Mouse (Mus musculus) liver, postnatal 0 days (tissue): Measurements from ENCODE around the gene Lipe. TPM values are rescaled to one million over a fixed set of nuclear protein-coding genes. Genes with fewer than 3 reads are reported as not detected.
A peak's percentile ranks its signal among the peaks of the same experiment; 100 is the strongest.
"Not testable (repeated sequence)": the region's sequence is repeated elsewhere in the genome, so short reads cannot be mapped to it uniquely, and the experiment has no call there.

Experiments used
- ATAC-seq: fragments of 200-750 bp; cut with Nextera tagmentation; 2 replicates; pipeline ENCODE4 v1.8.0; 2017; ENCODE audit warnings: mild to moderate bottlenecking, moderate library complexity
- DNase-seq: peaks from one replicate; pipeline ENCODE4 v3.0.0-alpha.2; 2016
- H3K27ac ChIP-seq: fragments of 300-500 bp; sonication (generic); 2 replicates; pipeline ENCODE4 v1.5.1; 2014; ENCODE audit warnings: antibody characterized with exemption, moderate library complexity, mild to moderate bottlenecking, low read depth
- H3K27me3 ChIP-seq: fragments of 300-500 bp; sonication (generic); 2 replicates; pipeline ENCODE4 v1.6.1; 2014; ENCODE audit warnings: low read length, control low read depth, mixed read lengths; ENCODE audit not compliant: insufficient read depth
- H3K36me3 ChIP-seq: fragments of 300-500 bp; sonication (generic); replicated peaks from 2 replicates; pipeline ENCODE4 v1.6.1; 2014; ENCODE audit warnings: mild to moderate bottlenecking, control low read depth, low read length, moderate library complexity, mixed read lengths; ENCODE audit not compliant: insufficient read depth
- H3K4me1 ChIP-seq: fragments of 300-500 bp; sonication (generic); 2 replicates; pipeline ENCODE4 v1.6.1; 2014; ENCODE audit warnings: antibody characterized with exemption, mild to moderate bottlenecking, control low read depth; ENCODE audit not compliant: insufficient read depth
- H3K4me2 ChIP-seq: fragments of 300-500 bp; sonication (generic); 2 replicates; pipeline ENCODE4 v1.6.1; 2014; ENCODE audit warnings: low read depth, mild to moderate bottlenecking, low read length, moderate library complexity, mixed read lengths
- H3K4me3 ChIP-seq: fragments of 300-500 bp; sonication (generic); 2 replicates; pipeline ENCODE4 v1.5.1; 2014; ENCODE audit warnings: low read depth, low read length
- H3K9ac ChIP-seq: fragments of 300-500 bp; sonication (generic); replicated peaks from 2 replicates; pipeline ENCODE4 v1.6.1; 2014; ENCODE audit warnings: mild to moderate bottlenecking, moderate library complexity
- H3K9me3 ChIP-seq: fragments of 300-500 bp; sonication (generic); 2 replicates; pipeline ENCODE4 v1.6.1; 2016; ENCODE audit warnings: mild to moderate bottlenecking, control low read depth, low read length, mixed read lengths
- CTCF ChIP-seq: sonication (generic); IDR thresholded peaks from 2 replicates; pipeline ENCODE4 v1.5.1; 2016; ENCODE audit warnings: antibody characterized with exemption, low read depth
- EP300 ChIP-seq: IDR thresholded peaks from 2 replicates; pipeline ENCODE4 v1.6.1; 2016; ENCODE audit warnings: antibody characterized with exemption, low read depth, mild to moderate bottlenecking
- WGBS: fragments of 180-500 bp; shearing (Covaris S2); extraction: QIAGEN DNeasy Blood & Tissue Kit; methylation state at CpG from one replicate; pipeline ENCODE4 v1.1.7; 2014; ENCODE audit not compliant: insufficient replicate concordance; 5-methylcytosine and 5-hydroxymethylcytosine counted together
- polyA plus RNA-seq: library from polyadenylated mRNA; unstranded; fragments of >200 nt; fragmentation: Nextera tagmentation; extraction: Ambion mirVana; gene quantifications from 2 replicates; pipeline ENCODE4 v1.2.1, GENCODE M21; 2015

The Lipe gene
- polyA plus RNA-seq, 1 experiment from 2014 or later, result 5.5 TPM

DNA sequence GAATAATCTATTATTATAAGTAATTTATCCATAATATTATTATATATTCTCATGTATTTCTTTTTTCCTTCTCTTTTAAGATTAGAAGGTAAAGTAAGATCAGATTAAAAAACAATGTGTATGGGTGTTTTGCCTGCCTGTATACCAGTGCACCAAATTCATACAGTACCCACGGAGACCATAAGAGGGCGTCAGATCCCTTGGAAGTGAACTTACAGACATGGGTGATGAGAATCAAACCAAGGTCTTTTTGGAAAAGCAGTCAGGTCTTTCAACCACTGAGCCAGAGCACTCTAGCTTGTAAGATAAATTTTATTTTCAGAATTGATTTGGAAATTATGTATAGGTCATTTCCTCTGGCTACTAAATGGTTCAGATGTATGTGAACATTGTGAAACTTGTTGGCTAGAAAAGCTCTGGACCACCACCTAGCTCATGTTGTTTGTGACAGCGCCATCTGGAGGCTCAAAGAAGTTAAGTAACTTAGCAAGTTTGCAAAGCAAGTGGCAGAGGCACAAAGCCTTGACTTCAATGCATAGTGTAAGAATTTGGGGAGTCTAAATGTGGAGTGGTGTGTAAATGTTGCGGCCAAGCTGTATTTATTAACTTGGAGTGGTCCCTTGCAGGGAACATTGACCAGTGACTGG lies 10.7 kb upstream of the Lipe start:
- TF ChIP-seq CTCF (peak; percentile 61), EP300 (no peak)
- Histone ChIP-seq H3K9ac (no peak overlapping the region), H3K4me2 (no peak overlapping the region), H3K4me3 (no peak overlapping the region), H3K9me3 (no peaks in the 10 kb centered on the region), H3K4me1 (no peaks in the 10 kb centered on the region), H3K36me3 (no peaks in the 10 kb centered on the region), H3K27me3 (no peaks in the 10 kb centered on the region), H3K27ac (no peak overlapping the region)
- 53% methylated on average over 4 of the region's 4 CpGs for WGBS
- DNase-seq (no peak), ATAC-seq (no peak)

DNA sequence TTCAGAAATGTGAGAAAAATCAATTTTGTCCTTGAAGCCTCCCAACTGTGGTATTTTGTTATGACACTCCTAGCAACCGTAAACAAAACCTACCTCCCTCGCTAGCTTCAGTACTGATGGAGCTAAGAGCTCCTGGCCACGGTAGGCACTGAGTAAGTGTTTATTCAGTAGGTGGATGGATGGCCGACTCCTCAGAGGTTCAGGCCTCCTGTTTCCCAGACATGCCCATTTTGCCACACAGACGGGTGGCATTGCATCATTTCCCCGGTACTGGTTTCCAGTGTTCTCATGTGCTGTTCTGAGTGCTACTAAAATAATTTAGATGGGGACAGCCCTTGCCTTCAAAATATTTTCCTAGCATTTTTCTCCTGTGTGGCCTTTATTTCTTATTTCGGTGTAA lies 8.0 kb upstream of the Lipe start:
- Histone ChIP-seq H3K4me3 (no peak overlapping the region), H3K27ac (no peak overlapping the region), H3K27me3 (no peaks in the 10 kb centered on the region), H3K4me2 (no peak overlapping the region), H3K9me3 (no peaks in the 10 kb centered on the region), H3K9ac (no peak overlapping the region), H3K36me3 (no peaks in the 10 kb centered on the region), H3K4me1 (peaks cover 5% of the 10 kb centered on the region)
- 64% methylated on average over 7 of the region's 7 CpGs for WGBS
- TF ChIP-seq CTCF, result no peak
- TF ChIP-seq EP300, result no peak
- no peak for DNase-seq
- ATAC-seq, result no peak

GRCm38 (mm10) chr7:25402671-25403101 lies 4.2 kb upstream of the Lipe start:
- TF ChIP-seq EP300, result no peak
- TF ChIP-seq CTCF, result peak; percentile 89
- no peaks in the 10 kb centered on the region for H3K27me3 ChIP-seq
- no peaks in the 10 kb centered on the region for H3K9me3 ChIP-seq
- 0% methylated on average over 2 of the region's 2 CpGs for WGBS
- H3K36me3 ChIP-seq, result no peaks in the 10 kb centered on the region
- no peak overlapping the region for H3K27ac ChIP-seq
- DNase-seq, result peak; percentile 79
- H3K9ac ChIP-seq, result no peak overlapping the region
- H3K4me2 ChIP-seq, result no peak overlapping the region
- ATAC-seq, result peak; percentile 83
- peaks cover 5% of the 10 kb centered on the region for H3K4me1 ChIP-seq
- no peak overlapping the region for H3K4me3 ChIP-seq

DNA sequence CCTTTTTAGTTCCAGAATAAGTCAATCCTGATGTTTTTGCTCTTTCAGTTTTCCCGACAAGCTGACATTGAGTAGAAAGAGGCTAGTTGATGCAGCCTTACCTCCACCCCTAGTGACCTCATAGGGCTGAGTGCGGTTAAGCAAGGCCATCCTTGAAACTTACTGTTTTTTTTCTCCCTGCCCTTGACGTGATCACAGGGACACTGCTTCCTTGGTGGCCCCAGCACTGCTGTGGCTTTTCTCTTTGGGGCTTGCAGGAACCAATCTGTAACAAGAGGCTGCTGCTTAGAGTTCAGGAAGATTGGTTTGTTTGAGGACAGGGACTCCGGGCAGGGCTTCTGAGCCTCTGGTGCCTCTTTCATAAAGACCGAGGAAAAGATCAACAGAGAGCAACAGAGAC lies 3.5 kb upstream of the Lipe start:
- DNase-seq (no peak), ATAC-seq (no peak)
- no peak overlapping the region for H3K4me3 ChIP-seq
- H3K4me2 ChIP-seq, result no peak overlapping the region
- peaks cover 5% of the 10 kb centered on the region for H3K4me1 ChIP-seq
- H3K9ac ChIP-seq, result no peak overlapping the region
- no peaks in the 10 kb centered on the region for H3K27me3 ChIP-seq
- H3K27ac ChIP-seq, result no peak overlapping the region
- WGBS, result 58% methylated on average over 5 of the region's 5 CpGs
- no peaks in the 10 kb centered on the region for H3K36me3 ChIP-seq
- TF ChIP-seq EP300 (no peak), CTCF (no peak)
- no peaks in the 10 kb centered on the region for H3K9me3 ChIP-seq

DNA sequence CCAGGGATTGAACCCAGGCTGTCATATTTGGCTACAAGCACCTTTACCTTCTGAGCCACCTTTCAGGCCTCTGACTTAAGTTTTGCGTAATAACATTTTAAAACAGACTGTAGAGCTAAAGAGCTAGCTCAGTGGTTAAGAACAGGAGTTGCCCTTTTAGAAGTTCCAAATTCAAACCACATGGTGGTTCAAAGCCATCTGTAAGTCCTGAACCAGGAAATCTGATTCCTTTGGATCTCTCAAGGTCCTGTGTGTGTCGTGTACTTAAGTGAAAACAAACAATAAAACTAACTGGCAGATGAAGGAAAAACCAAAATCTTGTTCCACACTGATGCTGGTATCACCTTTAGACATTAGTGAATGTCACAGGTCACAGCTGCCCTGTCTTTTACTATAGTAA lies 3.0 kb upstream of the Lipe start:
- TF ChIP-seq CTCF (no peak), EP300 (no peak)
- Histone ChIP-seq H3K9me3 (no peaks in the 10 kb centered on the region), H3K27me3 (no peaks in the 10 kb centered on the region), H3K4me2 (no peak overlapping the region), H3K27ac (no peak overlapping the region), H3K36me3 (no peaks in the 10 kb centered on the region), H3K4me3 (no peak overlapping the region), H3K9ac (no peak overlapping the region), H3K4me1 (peaks cover 6% of the 10 kb centered on the region)
- DNase-seq (no peak), ATAC-seq (no peak)
- 69% methylated on average over 2 of the region's 2 CpGs for WGBS

GRCm38 (mm10) chr7:25399028-25399427 lies 518 bp upstream of the Lipe start:
- not testable (repeated sequence) for H3K9ac ChIP-seq, H3K36me3 ChIP-seq, H3K4me2 ChIP-seq, H3K27ac ChIP-seq, H3K4me3 ChIP-seq, ATAC-seq, H3K27me3 ChIP-seq, H3K9me3 ChIP-seq, DNase-seq
- peaks cover 21% of the 10 kb centered on the region for H3K4me1 ChIP-seq

GRCm38 (mm10) chr7:25396621-25397020 lies 1.9 kb downstream of the Lipe start:
- Histone ChIP-seq H3K9ac (no peak overlapping the region), H3K27ac (no peak overlapping the region), H3K4me3 (no peak overlapping the region), H3K9me3 (no peaks in the 10 kb centered on the region), H3K27me3 (no peaks in the 10 kb centered on the region), H3K4me2 (no peak overlapping the region), H3K36me3 (no peaks in the 10 kb centered on the region), H3K4me1 (peaks cover 27% of the 10 kb centered on the region)
- DNase-seq (no peak), ATAC-seq (no peak)
- TF ChIP-seq EP300 (no peak), CTCF (no peak)
- WGBS, result 96% methylated on average over 14 of the region's 14 CpGs
